Mouse (Mus musculus) forebrain, embryonic 10.5 days (tissue): ENCODE data around the gene Rab5b. TPM values are rescaled to one million over a fixed set of nuclear protein-coding genes. Genes with fewer than 3 reads are reported as not detected.
"Not testable (repeated sequence)": the region's sequence is repeated elsewhere in the genome, so short reads cannot be mapped to it uniquely, and the experiment has no call there.

Experiments used
- DNase-seq: peaks from one replicate; pipeline ENCODE4 v3.0.0-alpha.2; 2017; ENCODE audit warnings: low spot score; ENCODE audit errors: extremely low spot score
- H3K27ac ChIP-seq: fragments of 300-500 bp; sonication (generic); 2 replicates; pipeline ENCODE4 v1.5.1; 2016; ENCODE audit warnings: mild to moderate bottlenecking
- H3K27me3 ChIP-seq: fragments of 300-500 bp; sonication (generic); 2 replicates; pipeline ENCODE4 v1.6.1; 2016; ENCODE audit warnings: mild to moderate bottlenecking; ENCODE audit not compliant: poor library complexity, severe bottlenecking
- H3K36me3 ChIP-seq: fragments of 300-500 bp; sonication (generic); replicated peaks from 2 replicates; pipeline ENCODE4 v1.6.1; 2016; ENCODE audit warnings: mild to moderate bottlenecking, moderate library complexity
- H3K4me1 ChIP-seq: fragments of 300-500 bp; sonication (generic); 2 replicates; pipeline ENCODE4 v1.6.1; 2016
- H3K4me3 ChIP-seq: fragments of 300-500 bp; sonication (generic); 2 replicates; pipeline ENCODE4 v1.5.1; 2016; ENCODE audit warnings: mild to moderate bottlenecking, moderate library complexity
- H3K9me3 ChIP-seq: fragments of 300-500 bp; sonication (generic); 2 replicates; pipeline ENCODE4 v1.6.1; 2016; ENCODE audit warnings: mild to moderate bottlenecking, moderate library complexity
- WGBS: fragments of 180-500 bp; shearing (Covaris S2); methylation state at CpG from one replicate; pipeline ENCODE4 v1.1.7; 2016; 5-methylcytosine and 5-hydroxymethylcytosine counted together
- polyA plus RNA-seq: library from polyadenylated mRNA; unstranded; fragments of >200 nt; fragmentation: Nextera tagmentation; extraction: Ambion mirVana; gene quantifications from 2 replicates; pipeline ENCODE4 v1.2.1, GENCODE M21; 2016

The Rab5b gene
- polyA plus RNA-seq, result 63.4 and 68.8 TPM in 2 replicates

- peak; percentile 99 for DNase-seq
- Histone ChIP-seq H3K36me3 (peaks cover 38% of the 10 kb centered on the region), H3K9me3 (no peaks in the 10 kb centered on the region), H3K27ac (peak within 1 kb of the TSS; percentile 97), H3K27me3 (no peaks in the 10 kb centered on the region), H3K4me3 (peak within 1 kb of the TSS; percentile 87), H3K4me1 (peaks cover 25% of the 10 kb centered on the region)
- under 1% methylated on average over 40 of the region's 40 CpGs for WGBS
Measured at GRCm38 (mm10) chr10:128695992-128696807, at the start of gene Rab5b. Gene Rab5b, minus strand, starts transcription at chr10:128696264.

DNA sequence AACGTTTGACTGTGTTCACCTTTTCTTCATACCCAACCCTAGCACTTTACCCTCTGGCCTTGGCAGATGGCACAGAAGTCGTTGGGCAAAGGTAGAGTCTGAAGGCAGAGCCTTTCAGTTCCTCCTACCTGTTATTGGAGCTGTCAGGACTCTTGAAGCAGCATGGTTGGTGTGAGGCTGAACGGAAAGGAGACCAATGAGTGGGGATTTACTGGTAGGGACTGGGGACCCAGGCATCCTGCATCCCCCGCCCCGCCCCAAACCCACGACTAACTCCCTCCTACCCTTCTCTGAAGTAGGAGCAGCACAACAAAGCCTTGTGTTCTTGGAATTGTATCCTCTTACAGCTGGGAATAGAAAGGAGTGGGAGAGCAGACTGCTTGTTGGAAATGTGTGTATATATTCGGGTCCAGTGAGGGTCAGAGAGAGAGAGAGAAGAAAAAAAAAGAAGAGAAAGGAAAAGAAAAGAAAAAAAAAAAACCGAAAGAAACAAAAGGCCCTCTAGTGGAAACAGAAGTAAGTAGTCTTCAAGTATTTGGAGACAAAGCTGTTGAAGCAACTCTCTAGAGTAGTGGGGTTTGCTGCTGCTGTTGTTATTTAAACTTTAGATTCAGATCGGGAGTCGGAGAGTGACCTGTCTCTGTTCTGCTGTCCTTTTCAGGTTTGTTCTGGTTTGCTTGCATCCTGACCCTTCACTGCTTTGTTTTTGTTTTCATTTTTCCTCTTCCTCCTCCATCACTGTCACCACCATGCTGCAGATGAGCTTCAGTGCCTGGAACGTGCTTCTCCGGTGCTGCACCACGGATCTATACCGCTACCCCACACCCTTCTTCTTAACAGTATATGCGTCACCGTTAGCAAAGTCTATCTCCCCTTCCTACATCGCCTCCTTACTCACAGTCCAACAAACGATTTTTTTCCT lies 48.9 kb upstream of the Rab5b start, which contains the start of gene Dgka:
TSS of gene Dgka (minus strand) at position 176 of the 922 bp plus-strand sequence.
- peaks cover 63% of the 10 kb centered on the region for H3K27me3 ChIP-seq
- no peaks in the 10 kb centered on the region for H3K9me3 ChIP-seq
- no peaks in the 10 kb centered on the region for H3K36me3 ChIP-seq
- peak within 1 kb of the TSS; percentile 72 for H3K4me3 ChIP-seq
- peak within 1 kb of the TSS; percentile 78 for H3K27ac ChIP-seq
- DNase-seq, result no peak
- H3K4me1 ChIP-seq, result peaks cover 47% of the 10 kb centered on the region
- 23% methylated on average over 18 of the region's 18 CpGs for WGBS

DNA sequence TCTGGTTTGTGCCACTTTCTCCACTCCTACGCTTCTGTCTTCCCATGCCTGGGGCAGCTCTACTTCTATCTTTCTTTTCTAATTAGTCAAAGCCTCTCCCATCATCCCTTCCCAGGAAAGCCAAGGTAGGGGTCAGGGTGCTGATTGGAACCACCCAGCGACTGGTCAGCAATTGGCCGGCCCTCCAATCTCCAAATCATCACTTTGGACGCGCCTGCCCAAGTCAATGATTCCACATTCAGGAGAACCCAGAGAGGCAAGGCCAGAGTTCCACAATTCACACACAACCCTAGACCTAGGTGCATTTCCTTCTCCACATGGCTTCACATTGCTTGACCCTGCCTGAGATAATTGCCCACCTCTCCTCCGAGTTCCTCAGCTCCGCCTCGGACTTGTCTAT lies 48.1 kb upstream of the Rab5b start:
- H3K27me3 ChIP-seq, result peaks cover 63% of the 10 kb centered on the region
- H3K9me3 ChIP-seq, result no peaks in the 10 kb centered on the region
- H3K4me1 ChIP-seq, result peaks cover 40% of the 10 kb centered on the region
- 8% methylated on average over 8 of the region's 8 CpGs for WGBS
- H3K4me3 ChIP-seq, result peak overlapping the region; percentile 72
- no peak for DNase-seq
- peak overlapping the region; percentile 78 for H3K27ac ChIP-seq
- no peaks in the 10 kb centered on the region for H3K36me3 ChIP-seq

- Histone ChIP-seq H3K27me3 (peaks cover 63% of the 10 kb centered on the region), H3K27ac (peak overlapping the region; percentile 78), H3K4me1 (peaks cover 36% of the 10 kb centered on the region), H3K36me3 (no peaks in the 10 kb centered on the region), H3K4me3 (peak overlapping the region; percentile 72), H3K9me3 (no peaks in the 10 kb centered on the region)
- WGBS, result under 1% methylated on average over 37 of the region's 37 CpGs
- DNase-seq, result peak; percentile 60
Measured at GRCm38 (mm10) chr10:128743791-128744191, 47.7 kb upstream of the Rab5b start.

DNA sequence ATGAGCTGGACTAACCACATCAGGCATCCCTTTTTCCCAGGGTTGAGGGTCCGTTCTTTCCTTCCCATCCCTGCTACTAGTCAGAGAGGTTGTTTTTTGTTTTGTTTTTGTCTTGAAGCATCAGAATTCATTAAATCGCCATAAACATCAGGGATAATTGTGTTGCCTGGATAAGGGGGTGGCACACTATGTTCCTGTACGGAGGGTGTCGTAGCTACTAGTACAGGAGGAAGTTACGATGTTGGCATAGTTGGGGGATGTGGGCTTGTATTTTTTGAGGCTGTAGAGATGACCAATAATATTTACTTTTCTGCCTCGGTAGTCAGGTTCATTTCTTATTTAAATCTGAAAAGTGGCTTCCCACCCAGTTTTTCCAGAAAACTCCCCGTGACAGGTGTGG lies 47.2 kb upstream of the Rab5b start:
- Histone ChIP-seq H3K4me3 (peak overlapping the region; percentile 72), H3K36me3 (no peaks in the 10 kb centered on the region), H3K27ac (peak overlapping the region; percentile 78; the same call in 1 of the 2 replicates), H3K9me3 (no peaks in the 10 kb centered on the region), H3K27me3 (peaks cover 63% of the 10 kb centered on the region), H3K4me1 (peaks cover 36% of the 10 kb centered on the region)
- DNase-seq, result no peak
- 8% methylated on average over 7 of the region's 7 CpGs for whole genome bisulfite sequencing

GRCm38 (mm10) chr10:128742616-128743015 lies 46.6 kb upstream of the Rab5b start:
- 52% methylated on average over 4 of the region's 4 CpGs for WGBS
- Histone ChIP-seq H3K4me1 (peaks cover 35% of the 10 kb centered on the region), H3K4me3 (no peak overlapping the region), H3K27me3 (peaks cover 63% of the 10 kb centered on the region), H3K36me3 (no peaks in the 10 kb centered on the region), H3K27ac (no peak overlapping the region), H3K9me3 (no peaks in the 10 kb centered on the region)
- no peak for DNase-seq

GRCm38 (mm10) chr10:128740296-128740695 lies 44.2 kb upstream of the Rab5b start:
- Histone ChIP-seq H3K27me3 (peaks cover 48% of the 10 kb centered on the region), H3K27ac (no peak overlapping the region), H3K4me1 (peaks cover 34% of the 10 kb centered on the region), H3K9me3 (no peaks in the 10 kb centered on the region), H3K36me3 (no peaks in the 10 kb centered on the region), H3K4me3 (no peak overlapping the region)
- 65% methylated on average over 2 of the region's 2 CpGs for WGBS
- no peak for DNase-seq

DNA sequence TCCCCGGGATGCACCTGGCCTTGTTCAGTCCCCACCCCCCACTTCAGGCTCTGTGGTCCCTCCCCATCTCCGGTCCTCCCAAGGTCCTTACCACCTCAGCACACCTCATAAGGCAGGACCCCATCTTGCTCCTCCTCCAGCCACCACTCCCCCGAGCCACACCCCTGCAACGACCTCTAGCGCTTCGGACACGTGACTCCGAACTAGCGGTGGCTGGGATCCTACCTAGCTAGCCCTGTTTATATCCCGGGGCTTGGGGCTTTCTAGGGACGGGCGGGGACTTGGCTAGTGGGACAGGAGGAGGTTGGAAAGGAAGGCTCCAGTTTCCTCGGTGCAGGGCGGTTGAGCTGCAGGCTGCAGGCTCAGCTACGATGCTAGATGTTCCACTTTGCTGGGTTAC lies 41.4 kb upstream of the Rab5b start:
- Histone ChIP-seq H3K4me1 (peaks cover 7% of the 10 kb centered on the region), H3K36me3 (peaks cover 4% of the 10 kb centered on the region; the same call in 1 of the 2 replicates)
- no peak for DNase-seq

DNA sequence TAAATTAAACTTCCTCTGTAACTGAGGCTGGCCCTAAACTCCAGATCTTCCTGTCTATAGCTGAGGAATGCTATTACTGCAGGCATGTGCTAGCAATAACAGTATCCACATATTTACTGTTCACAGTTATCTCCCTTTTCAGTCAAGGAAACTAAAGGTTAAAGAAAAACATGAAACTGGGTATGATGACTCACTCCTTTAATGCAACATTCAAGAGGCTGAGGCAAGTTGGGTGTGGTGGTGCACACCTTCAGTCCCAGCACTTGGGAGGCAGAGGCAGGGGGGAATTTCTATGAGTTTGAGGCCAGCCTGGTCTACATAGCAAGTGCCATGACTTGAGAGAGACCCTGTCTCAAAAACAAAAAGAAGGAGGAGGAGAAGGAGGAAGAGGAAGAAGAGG lies 35.9 kb upstream of the Rab5b start:
- Histone ChIP-seq H3K27ac (no peak overlapping the region), H3K9me3 (peaks cover 3% of the 10 kb centered on the region; the same call in 1 of the 2 replicates), H3K4me3 (no peak overlapping the region), H3K4me1 (peaks cover 4% of the 10 kb centered on the region; the same call in 1 of the 2 replicates), H3K36me3 (peaks cover 4% of the 10 kb centered on the region; the same call in 1 of the 2 replicates), H3K27me3 (no peaks in the 10 kb centered on the region)
- no peak for DNase-seq

More for the DNA sequence above, 41.4 kb upstream of the Rab5b start:
- H3K27ac ChIP-seq, result 0 out of 2 replicates have a peak overlapping the region, but pooled peaks have one; percentile 44
- H3K4me3 ChIP-seq, result peak overlapping the region; percentile 43
- WGBS, result 5% methylated on average over 15 of the region's 15 CpGs
- peaks cover 20% of the 10 kb centered on the region for H3K27me3 ChIP-seq
- H3K9me3 ChIP-seq, result peaks cover 3% of the 10 kb centered on the region; the same call in 1 of the 2 replicates

DNA sequence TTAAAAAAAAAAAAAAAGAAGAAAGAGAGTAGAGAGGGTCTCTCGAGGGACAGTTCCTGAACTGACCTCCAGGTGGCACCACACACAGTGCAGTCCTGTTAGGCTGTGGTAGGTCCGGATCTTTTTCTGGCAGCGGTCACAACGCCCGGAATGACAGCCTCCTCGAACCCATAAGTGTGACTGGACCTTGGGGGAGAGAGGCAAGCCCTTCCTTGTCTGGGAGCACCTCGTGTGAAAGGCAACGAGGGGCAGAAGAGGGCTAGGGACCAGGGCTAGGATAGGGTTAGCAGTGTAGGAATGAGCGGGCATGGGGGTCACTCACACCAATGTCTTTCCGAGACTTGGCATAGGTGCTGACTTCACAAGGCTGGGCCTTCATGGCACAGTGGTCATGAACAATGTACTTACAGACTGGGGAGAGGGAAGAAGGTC lies 35.0 kb upstream of the Rab5b start:
- Histone ChIP-seq H3K27me3 (no peaks in the 10 kb centered on the region), H3K27ac (no peak overlapping the region), H3K9me3 (peaks cover 3% of the 10 kb centered on the region; the same call in 1 of the 2 replicates), H3K36me3 (peaks cover 4% of the 10 kb centered on the region; the same call in 1 of the 2 replicates), H3K4me3 (no peak overlapping the region), H3K4me1 (peaks cover 4% of the 10 kb centered on the region; the same call in 1 of the 2 replicates)
- peak; percentile 56 for DNase-seq
- 24% methylated on average over 10 of the region's 10 CpGs for WGBS

- Histone ChIP-seq H3K4me3 (no peak overlapping the region), H3K36me3 (peaks cover 3% of the 10 kb centered on the region; the same call in 1 of the 2 replicates), H3K9me3 (peaks cover 3% of the 10 kb centered on the region; the same call in 1 of the 2 replicates), H3K27me3 (no peaks in the 10 kb centered on the region), H3K4me1 (peaks cover 4% of the 10 kb centered on the region; the same call in 1 of the 2 replicates), H3K27ac (no peak overlapping the region)
- no peak for DNase-seq
- WGBS, result 92% methylated on average over 5 of the region's 5 CpGs
Measured at GRCm38 (mm10) chr10:128728059-128728458, 32.0 kb upstream of the Rab5b start.

DNA sequence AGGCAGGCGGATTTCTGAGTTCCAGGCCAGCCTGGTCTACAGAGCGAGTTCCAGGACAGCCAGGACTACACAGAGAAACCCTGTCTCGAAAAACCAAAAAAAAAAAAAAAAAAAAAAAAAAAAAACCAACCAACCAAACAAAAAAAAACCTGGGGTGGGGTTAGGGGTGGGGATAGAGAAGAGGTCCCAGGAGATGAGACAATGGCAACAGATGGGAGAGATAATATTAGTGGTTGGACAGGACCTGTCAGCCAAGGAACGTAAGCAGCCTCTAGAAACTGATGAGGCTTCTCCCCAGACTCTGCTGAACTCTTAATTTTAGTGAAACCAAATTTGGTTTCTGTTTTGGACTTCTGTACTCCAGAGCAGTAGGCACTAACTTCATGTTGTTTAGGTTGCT lies 29.4 kb upstream of the Rab5b start:
- not testable (repeated sequence) for H3K4me1 ChIP-seq, H3K9me3 ChIP-seq, H3K27ac ChIP-seq, H3K36me3 ChIP-seq, H3K4me3 ChIP-seq, H3K27me3 ChIP-seq, DNase-seq
- WGBS, result 83% methylated on average over 4 of the region's 4 CpGs
